Mouse (Mus musculus): ENCODE data around the gene Neurl4. TPM values are rescaled to one million over a fixed set of nuclear protein-coding genes. Genes with fewer than 3 reads are reported as not detected.
"Not testable (repeated sequence)": the region's sequence is repeated elsewhere in the genome, so short reads cannot be mapped to it uniquely, and the experiment has no call there.

The Neurl4 gene
- total RNA-seq, 2 experiments from 2014 or later, result 32.3 to 36.9 TPM

GRCm38 (mm10) chr11:69912716-69913530 lies 12.1 kb downstream of the Neurl4 start:
- DNase-seq (ENCODE audit: low spot score in 2 of 2), result no peak

DNA sequence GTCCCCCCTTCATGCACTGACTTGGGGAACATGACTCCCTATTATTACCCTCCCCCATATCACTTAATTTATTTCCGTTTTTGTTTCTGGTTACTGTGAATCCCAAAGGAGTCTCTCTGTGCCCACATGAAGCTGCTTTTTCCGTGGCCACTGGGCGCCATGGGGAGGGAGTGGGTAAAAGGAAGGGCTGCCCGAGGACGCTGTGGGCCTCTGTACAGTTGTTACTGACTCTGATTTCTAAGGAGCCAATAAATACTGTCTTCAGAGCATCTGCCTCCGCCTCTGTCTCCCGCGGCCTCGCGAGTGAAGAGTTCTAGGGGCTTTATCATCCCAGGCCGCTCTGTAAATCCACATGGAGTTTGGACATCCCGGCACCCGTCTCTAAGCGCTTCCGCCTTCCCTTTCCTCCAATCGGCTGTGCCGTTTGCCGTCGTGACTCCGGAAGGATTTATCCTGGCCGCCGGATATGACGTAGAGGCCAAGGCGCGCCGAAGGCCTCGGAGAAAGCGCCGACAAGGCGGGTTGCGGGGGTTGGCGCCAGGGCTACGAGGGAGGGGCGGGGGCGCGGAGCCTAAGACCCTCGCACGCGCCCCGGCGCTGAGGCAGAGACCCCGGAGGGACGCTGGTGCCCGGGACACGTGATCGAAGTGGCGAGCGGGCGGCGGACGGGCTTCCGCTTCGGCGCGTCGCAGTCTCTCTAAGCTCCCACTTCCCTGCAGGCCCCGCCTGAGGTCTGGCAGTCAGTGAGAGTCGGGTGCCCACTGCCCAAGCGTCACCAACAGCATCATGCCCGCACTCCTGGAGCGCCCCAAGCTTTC lies 12.9 kb downstream of the Neurl4 start, which contains the start of gene Gps2:
TSS of gene Gps2 (plus strand) at position 335 of the 818 bp plus-strand sequence.
- peak; percentile 76 to 92 for DNase-seq (ENCODE audit: low spot score in 2 of 2)

DNA sequence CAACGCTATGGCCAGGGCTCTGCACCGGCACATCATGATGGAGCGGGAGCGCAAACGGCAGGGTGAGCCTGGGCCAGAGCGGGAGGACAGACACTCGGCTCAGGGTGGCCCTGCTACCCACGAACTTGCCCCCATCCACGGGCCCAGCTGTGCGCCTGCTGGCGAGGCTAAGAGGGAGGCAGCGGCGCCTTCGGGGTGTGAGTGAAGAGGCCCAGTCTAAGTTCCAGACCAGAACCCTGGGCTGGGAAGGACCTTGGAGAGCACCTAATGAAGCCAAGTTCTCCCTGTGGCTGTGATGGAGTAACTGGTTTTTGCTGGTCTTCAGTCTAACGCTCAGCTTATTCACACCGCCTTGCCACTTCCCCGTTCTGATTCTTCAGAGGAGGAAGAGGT lies 13.5 kb downstream of the Neurl4 start:
- DNase-seq (ENCODE audit: low spot score in 2 of 2), result no peak

DNA sequence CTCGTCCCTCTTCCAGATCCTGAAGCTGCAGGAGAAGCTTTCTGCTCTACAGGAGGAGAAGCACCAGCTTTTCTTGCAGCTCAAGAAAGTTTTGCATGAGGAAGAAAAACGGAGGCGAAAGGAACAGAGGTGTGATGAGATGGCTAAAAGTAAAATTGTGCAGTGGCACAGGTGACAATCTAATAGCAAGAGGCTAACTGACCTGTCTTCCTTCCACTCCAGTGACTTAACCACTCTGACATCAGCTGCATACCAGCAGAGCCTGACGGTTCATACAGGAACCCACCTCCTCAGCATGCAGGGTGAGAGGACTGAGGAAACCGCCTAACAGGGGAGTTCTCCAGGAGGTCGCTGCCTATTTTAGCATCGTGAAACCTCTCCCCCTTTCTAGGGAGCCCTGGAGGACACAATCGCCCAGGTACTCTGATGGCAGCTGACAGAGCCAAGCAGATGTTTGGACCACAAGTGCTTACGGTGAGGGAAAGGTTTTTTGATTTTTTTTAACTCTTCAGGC lies 14.1 kb downstream of the Neurl4 start:
- DNase-seq (ENCODE audit: low spot score in 2 of 2), result no peak

- no peak for DNase-seq (ENCODE audit: low spot score in 2 of 2)
These were observed 15.1 kb downstream of the Neurl4 start for GRCm38 (mm10) chr11:69915667-69916627.

GRCm38 (mm10) chr11:69916652-69917378 lies 15.9 kb downstream of the Neurl4 start:
- DNase-seq (ENCODE audit: low spot score in 2 of 2), result not testable (repeated sequence)

DNA sequence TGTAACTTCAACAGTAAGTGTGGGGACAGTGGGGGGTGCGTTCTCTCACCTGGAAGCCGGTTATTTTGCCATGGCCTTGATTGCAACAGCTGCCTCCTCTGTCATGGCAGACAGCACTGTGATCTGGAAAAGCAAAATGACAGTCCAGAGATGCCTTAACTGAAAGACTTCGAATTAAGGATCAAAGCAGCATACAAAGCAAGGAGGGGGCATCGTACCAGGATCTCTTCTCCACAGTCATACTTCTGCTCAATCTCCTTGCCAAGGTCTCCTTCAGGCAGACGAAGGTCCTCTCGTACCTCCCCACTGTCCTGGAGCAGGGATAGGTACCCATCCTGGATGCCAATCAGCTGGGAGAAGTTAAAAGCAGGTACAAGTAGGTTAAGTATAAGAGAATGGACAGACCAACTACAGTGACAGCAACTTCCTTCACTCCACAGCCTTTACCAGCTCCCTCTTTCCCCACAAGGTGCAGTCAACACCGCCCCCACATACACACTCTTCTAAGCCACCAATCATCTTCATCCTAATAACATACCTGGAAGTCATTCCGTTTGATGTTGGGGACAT lies 16.6 kb downstream of the Neurl4 start:
- no peak for DNase-seq (ENCODE audit: low spot score in 2 of 2)

DNA sequence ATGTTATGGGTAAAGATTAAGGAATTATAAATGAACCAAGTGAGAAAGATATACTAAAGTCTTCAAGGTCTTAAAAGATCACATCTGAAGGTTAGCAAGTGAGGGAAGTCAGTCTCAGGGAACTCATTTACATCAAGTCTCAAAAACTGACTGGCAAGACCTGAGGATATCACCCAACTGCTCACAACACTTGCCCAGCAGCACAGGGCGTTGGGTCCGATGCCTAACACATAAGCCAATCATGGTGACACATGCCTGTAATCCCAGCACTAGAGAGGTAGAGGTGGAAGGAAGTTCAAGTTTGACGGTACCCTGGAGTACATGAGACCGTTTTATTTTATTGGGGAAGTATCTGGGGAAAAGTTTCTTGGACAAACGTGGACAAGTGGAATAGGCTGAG lies 17.2 kb downstream of the Neurl4 start:
- no peak for DNase-seq (ENCODE audit: low spot score in 2 of 2)

DNA sequence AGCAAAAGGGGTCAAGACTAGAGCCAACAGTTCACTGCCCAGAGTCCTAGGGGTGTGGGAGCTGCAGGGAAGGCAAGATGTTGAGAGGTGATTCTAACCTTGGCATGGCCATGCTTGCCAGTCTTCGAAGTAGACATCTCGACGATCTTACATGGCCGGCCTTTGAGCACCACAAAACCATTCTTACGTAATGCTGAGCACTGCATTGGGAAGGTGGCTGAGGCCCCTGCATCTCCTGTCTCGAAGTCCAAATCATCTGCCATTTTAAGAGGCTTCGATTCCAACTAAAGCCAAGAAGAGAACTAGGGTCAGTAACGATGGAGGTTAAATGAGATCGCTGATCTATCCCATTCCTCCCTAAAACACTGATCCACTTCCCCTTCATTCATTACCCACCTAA lies 18.2 kb downstream of the Neurl4 start:
- DNase-seq (ENCODE audit: low spot score in 2 of 2), result no peak

GRCm38 (mm10) chr11:69919661-69920265 lies 18.9 kb downstream of the Neurl4 start:
- DNase-seq (ENCODE audit: low spot score in 2 of 2), result peak in 1 of 2 experiments; percentile 78

- peak; percentile 40 to 58 for DNase-seq (ENCODE audit: low spot score in 2 of 2)
These were observed 19.6 kb downstream of the Neurl4 start for GRCm38 (mm10) chr11:69920266-69921031.

- DNase-seq (ENCODE audit: low spot score in 2 of 2), result peak; percentile 100
These were observed 20.5 kb downstream of the Neurl4 start, which contains the start of gene Eif5a for GRCm38 (mm10) chr11:69921114-69922011. Eif5a (minus strand) TSS chr11:69921958.

GRCm38 (mm10) chr11:69922012-69922756 lies 21.3 kb downstream of the Neurl4 start:
- DNase-seq (ENCODE audit: low spot score in 2 of 2), result no peak

DNA sequence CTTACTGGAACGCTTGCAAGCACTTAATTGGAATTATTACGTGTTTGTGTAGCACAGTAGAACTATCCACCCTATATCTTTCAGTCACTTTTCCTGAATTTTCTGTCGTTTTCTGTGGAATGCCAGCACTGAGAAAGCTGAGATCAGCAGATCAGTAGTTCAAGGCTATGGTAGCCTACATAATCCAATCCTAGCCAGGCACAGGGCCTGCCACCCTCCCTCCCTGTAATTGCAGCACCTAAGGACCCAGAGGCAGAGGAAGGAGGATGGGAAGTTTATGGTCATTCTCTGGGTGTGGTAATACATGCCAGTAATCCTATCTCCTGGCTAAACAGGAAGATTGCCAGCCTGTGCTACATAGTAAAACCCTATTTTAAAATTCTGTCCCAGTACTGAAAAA lies 21.9 kb downstream of the Neurl4 start:
- no peak for DNase-seq (ENCODE audit: low spot score in 2 of 2)

- no peak for DNase-seq (ENCODE audit: low spot score in 2 of 2)
These were observed 26.6 kb downstream of the Neurl4 start for GRCm38 (mm10) chr11:69927501-69927900.

GRCm38 (mm10) chr11:69929712-69930111 lies 28.8 kb downstream of the Neurl4 start:
- no peak for DNase-seq (ENCODE audit: low spot score in 2 of 2)

DNA sequence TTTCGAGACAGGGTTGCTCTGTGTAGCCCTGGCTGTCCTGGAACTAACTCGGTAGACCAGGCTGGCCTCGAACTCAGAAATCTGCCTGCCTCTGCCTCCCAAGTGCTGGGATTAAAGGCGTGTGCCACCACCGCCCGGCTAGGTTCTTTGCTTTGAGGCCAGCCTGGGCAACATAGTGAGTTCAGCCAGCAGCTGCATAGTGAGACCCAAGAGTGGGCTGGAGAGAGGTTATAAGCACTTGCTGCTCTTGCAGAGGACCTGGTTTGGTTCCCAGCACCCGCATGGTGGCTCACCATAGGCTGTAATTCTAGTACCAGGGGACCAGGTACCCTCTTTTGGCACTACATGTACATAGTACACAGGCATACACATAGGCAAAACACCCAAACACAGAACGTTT lies 29.3 kb downstream of the Neurl4 start:
- not testable (repeated sequence) for DNase-seq (ENCODE audit: low spot score in 2 of 2)
